Mouse (Mus musculus): ENCODE measurements at regions not wholly inside any gene's neighbourhood (a gene's known extent, or its start where the extent isn't known, plus 50 kb on each side); places are given as distances from the start of the nearest gene placed in this dataset.
"Not testable (repeated sequence)": the region's sequence is repeated elsewhere in the genome, so short reads cannot be mapped to it uniquely, and the experiment has no call there.

- no peak for ATAC-seq (ENCODE audit: insufficient read depth, low FRiP score, low read depth)
- no peak overlapping the region for H3K4me3 ChIP-seq (replicated peaks)
Observed at GRCm38 (mm10) chr1:164744955-164745608, 51.4 kb upstream of the Dpt start.

GRCm38 (mm10) chr1:164744499-164744898 is 51.9 kb upstream of the Dpt start:
- no peaks in the 10 kb centered on the region for H3K4me1 ChIP-seq
- H3K9me3 ChIP-seq: no peaks in the 10 kb centered on the region
- H3K27me3 ChIP-seq (replicated peaks): no peaks in the 10 kb centered on the region
- H3K4me3 ChIP-seq (replicated peaks): no peak overlapping the region
- ATAC-seq (ENCODE audit: insufficient read depth, low FRiP score, low read depth): no peak
- no peaks in the 10 kb centered on the region for H3K36me3 ChIP-seq
- WGBS: 64% methylated on average over 3 of the region's 3 CpGs
- no peak overlapping the region for H3K9ac ChIP-seq
- no peak overlapping the region for H3K4me2 ChIP-seq
- no peak overlapping the region for H3K27ac ChIP-seq

More at GRCm38 (mm10) chr1:164744955-164745608, 51.4 kb upstream of the Dpt start:
- H3K36me3 ChIP-seq: no peaks in the 10 kb centered on the region
- H3K4me1 ChIP-seq: no peaks in the 10 kb centered on the region
- no peak overlapping the region for H3K27ac ChIP-seq
- H3K9me3 ChIP-seq: no peaks in the 10 kb centered on the region
- H3K4me2 ChIP-seq: no peak overlapping the region
- H3K9ac ChIP-seq: no peak overlapping the region
- no peaks in the 10 kb centered on the region for H3K27me3 ChIP-seq (replicated peaks)

GRCm38 (mm10) chr1:164742897-164743296 is 53.5 kb upstream of the Dpt start:
- WGBS: 91% methylated on average over 9 of the region's 9 CpGs
- H3K27me3 ChIP-seq (replicated peaks); H3K9me3 ChIP-seq; H3K4me3 ChIP-seq (replicated peaks); H3K9ac ChIP-seq; H3K4me2 ChIP-seq; H3K4me1 ChIP-seq; H3K27ac ChIP-seq; H3K36me3 ChIP-seq; ATAC-seq (ENCODE audit: insufficient read depth, low FRiP score, low read depth): not testable (repeated sequence)

- H3K27me3 ChIP-seq (replicated peaks): no peaks in the 10 kb centered on the region
- no peaks in the 10 kb centered on the region for H3K36me3 ChIP-seq
- ATAC-seq (ENCODE audit: insufficient read depth, low FRiP score, low read depth): no peak
- no peak overlapping the region for H3K9ac ChIP-seq
- H3K27ac ChIP-seq: no peak overlapping the region
- no peak overlapping the region for H3K4me3 ChIP-seq (replicated peaks)
- 44% methylated on average over 1 of the region's 1 CpGs for WGBS
- H3K4me1 ChIP-seq: no peaks in the 10 kb centered on the region
- H3K4me2 ChIP-seq: no peak overlapping the region
- no peaks in the 10 kb centered on the region for H3K9me3 ChIP-seq
Observed at GRCm38 (mm10) chr1:164735646-164736045, 60.8 kb upstream of the Dpt start.

- H3K4me1 ChIP-seq: no peaks in the 10 kb centered on the region
- WGBS: 93% methylated on average over 3 of the region's 3 CpGs
Observed at GRCm38 (mm10) chr1:164733741-164734140, 62.7 kb upstream of the Dpt start.

GRCm38 (mm10) chr1:164722054-164722453 is 74.4 kb upstream of the Dpt start:
- Histone ChIP-seq H3K9ac (no peak overlapping the region), H3K27me3 (replicated peaks) (no peaks in the 10 kb centered on the region), H3K9me3 (no peaks in the 10 kb centered on the region), H3K4me1 (no peaks in the 10 kb centered on the region), H3K36me3 (no peaks in the 10 kb centered on the region), H3K4me2 (no peak overlapping the region), H3K4me3 (replicated peaks) (no peak overlapping the region), H3K27ac (no peak overlapping the region)
- ATAC-seq (ENCODE audit: insufficient read depth, low FRiP score, low read depth): no peak
- WGBS: 8% methylated on average over 1 of the region's 1 CpGs

More at GRCm38 (mm10) chr1:164733741-164734140, 62.7 kb upstream of the Dpt start:
- Histone ChIP-seq H3K36me3 (no peaks in the 10 kb centered on the region), H3K4me3 (replicated peaks) (no peak overlapping the region), H3K9me3 (no peaks in the 10 kb centered on the region), H3K27ac (no peak overlapping the region), H3K4me2 (no peak overlapping the region), H3K9ac (no peak overlapping the region), H3K27me3 (replicated peaks) (no peaks in the 10 kb centered on the region)
- no peak for ATAC-seq (ENCODE audit: insufficient read depth, low FRiP score, low read depth)

- ATAC-seq (ENCODE audit: insufficient read depth, low FRiP score, low read depth): no peak
- Histone ChIP-seq H3K27me3 (replicated peaks) (no peaks in the 10 kb centered on the region), H3K4me3 (replicated peaks) (no peak overlapping the region), H3K4me2 (no peak overlapping the region), H3K9me3 (no peaks in the 10 kb centered on the region), H3K36me3 (no peaks in the 10 kb centered on the region), H3K27ac (peak overlapping the region; percentile 67; the same call in 1 of the 2 replicates), H3K9ac (no peak overlapping the region), H3K4me1 (no peaks in the 10 kb centered on the region)
- 53% methylated on average over 2 of the region's 2 CpGs for WGBS
Observed at GRCm38 (mm10) chr1:164714905-164715304, 81.5 kb upstream of the Dpt start.

- no peak overlapping the region for H3K9ac ChIP-seq
- H3K4me1 ChIP-seq: no peaks in the 10 kb centered on the region
- no peak overlapping the region for H3K4me3 ChIP-seq (replicated peaks)
- ATAC-seq (ENCODE audit: insufficient read depth, low FRiP score, low read depth): peak; percentile 91
- no peaks in the 10 kb centered on the region for H3K9me3 ChIP-seq
- peak overlapping the region; percentile 48; the same call in 1 of the 2 replicates for H3K27ac ChIP-seq
- H3K27me3 ChIP-seq (replicated peaks): no peaks in the 10 kb centered on the region
- WGBS: 46% methylated on average over 4 of the region's 4 CpGs
- H3K36me3 ChIP-seq: no peaks in the 10 kb centered on the region
- no peak overlapping the region for H3K4me2 ChIP-seq
Observed at GRCm38 (mm10) chr1:164713798-164714551, 82.5 kb upstream of the Dpt start.

GRCm38 (mm10) chr1:164712514-164712913 is 83.9 kb upstream of the Dpt start:
- no peaks in the 10 kb centered on the region for H3K36me3 ChIP-seq
- no peaks in the 10 kb centered on the region for H3K27me3 ChIP-seq (replicated peaks)
- H3K9me3 ChIP-seq: no peaks in the 10 kb centered on the region
- H3K4me3 ChIP-seq (replicated peaks): no peak overlapping the region
- 75% methylated on average over 3 of the region's 3 CpGs for WGBS
- no peak for ATAC-seq (ENCODE audit: insufficient read depth, low FRiP score, low read depth)
- peak overlapping the region; percentile 48; the same call in 1 of the 2 replicates for H3K27ac ChIP-seq
- no peak overlapping the region for H3K9ac ChIP-seq
- no peak overlapping the region for H3K4me2 ChIP-seq
- no peaks in the 10 kb centered on the region for H3K4me1 ChIP-seq

- WGBS: 63% methylated on average over 11 of the region's 11 CpGs
- ATAC-seq (ENCODE audit: insufficient read depth, low FRiP score, low read depth): no peak
Observed at GRCm38 (mm10) chr1:164704397-164705091, 91.9 kb upstream of the Dpt start.

GRCm38 (mm10) chr1:164703560-164704131 is 92.8 kb upstream of the Dpt start:
- H3K9me3 ChIP-seq: no peaks in the 10 kb centered on the region
- no peaks in the 10 kb centered on the region for H3K27me3 ChIP-seq (replicated peaks)
- H3K36me3 ChIP-seq: no peaks in the 10 kb centered on the region
- no peaks in the 10 kb centered on the region for H3K4me1 ChIP-seq
- WGBS: 46% methylated on average over 4 of the region's 4 CpGs
- no peak overlapping the region for H3K4me3 ChIP-seq (replicated peaks)
- H3K9ac ChIP-seq: no peak overlapping the region
- H3K4me2 ChIP-seq: no peak overlapping the region
- peak; percentile 84 for ATAC-seq (ENCODE audit: insufficient read depth, low FRiP score, low read depth)
- H3K27ac ChIP-seq: peak overlapping the region; percentile 77

More at GRCm38 (mm10) chr1:164704397-164705091, 91.9 kb upstream of the Dpt start:
- H3K4me1 ChIP-seq: no peaks in the 10 kb centered on the region
- peak overlapping the region; percentile 77 for H3K27ac ChIP-seq
- H3K4me3 ChIP-seq (replicated peaks): no peak overlapping the region
- no peaks in the 10 kb centered on the region for H3K9me3 ChIP-seq
- no peaks in the 10 kb centered on the region for H3K27me3 ChIP-seq (replicated peaks)
- H3K36me3 ChIP-seq: no peaks in the 10 kb centered on the region
- H3K9ac ChIP-seq: no peak overlapping the region
- H3K4me2 ChIP-seq: no peak overlapping the region

- Histone ChIP-seq H3K4me2 (no peak overlapping the region), H3K4me3 (replicated peaks) (no peak overlapping the region), H3K27ac (no peak overlapping the region), H3K4me1 (no peaks in the 10 kb centered on the region), H3K9me3 (no peaks in the 10 kb centered on the region), H3K9ac (no peak overlapping the region), H3K27me3 (replicated peaks) (no peaks in the 10 kb centered on the region), H3K36me3 (no peaks in the 10 kb centered on the region)
- 96% methylated on average over 1 of the region's 1 CpGs for WGBS
- ATAC-seq (ENCODE audit: insufficient read depth, low FRiP score, low read depth): no peak
Observed at GRCm38 (mm10) chr1:164690055-164690454, 106.4 kb upstream of the Dpt start.
